Mouse (Mus musculus): ENCODE results near the gene Serpinb3b.
"Not testable (repeated sequence)": the region's sequence is repeated elsewhere in the genome, so short reads cannot be mapped to it uniquely, and the experiment has no call there.

The Serpinb3b gene

GRCm38 (mm10) chr1:107278261-107278660 lies at the start of gene Serpinb3b, which contains the start of gene Serpinb3c:
Gene Serpinb3b (minus strand): TSS chr1:107278361.
Gene Serpinb3c (minus strand): TSS chr1:107278371.
- not testable (repeated sequence) for DNase-seq (ENCODE audit: low spot score in 2 of 2)

- DNase-seq (ENCODE audit: low spot score in 2 of 2): not testable (repeated sequence)
Measured at GRCm38 (mm10) chr1:107243170-107243569, 35.0 kb downstream of the Serpinb3b start.

- not testable (repeated sequence) for DNase-seq (ENCODE audit: low spot score in 2 of 2)
Measured at GRCm38 (mm10) chr1:107217276-107217675, 60.9 kb downstream of the Serpinb3b start.

GRCm38 (mm10) chr1:107127453-107127852 lies 150.7 kb downstream of the Serpinb3b start:
- not testable (repeated sequence) for DNase-seq (ENCODE audit: low spot score in 2 of 2)
